Mouse (Mus musculus) liver, adult 2 months (tissue): ENCODE data around the gene Gstm3.

Source experiments
- CTCF ChIP-seq: fragments of 200-500 bp; IDR thresholded peaks from 2 replicates; pipeline ENCODE4 v1.5.1; 2011; ENCODE audit warnings: low read depth, low read length, control low read depth
- POLR2A ChIP-seq: fragments of 200-500 bp; IDR thresholded peaks from 2 replicates; pipeline ENCODE4 v1.6.1; 2011; ENCODE audit warnings: low read length, control low read depth; ENCODE audit not compliant: insufficient read depth; ENCODE audit errors: extremely low read depth

DNA sequence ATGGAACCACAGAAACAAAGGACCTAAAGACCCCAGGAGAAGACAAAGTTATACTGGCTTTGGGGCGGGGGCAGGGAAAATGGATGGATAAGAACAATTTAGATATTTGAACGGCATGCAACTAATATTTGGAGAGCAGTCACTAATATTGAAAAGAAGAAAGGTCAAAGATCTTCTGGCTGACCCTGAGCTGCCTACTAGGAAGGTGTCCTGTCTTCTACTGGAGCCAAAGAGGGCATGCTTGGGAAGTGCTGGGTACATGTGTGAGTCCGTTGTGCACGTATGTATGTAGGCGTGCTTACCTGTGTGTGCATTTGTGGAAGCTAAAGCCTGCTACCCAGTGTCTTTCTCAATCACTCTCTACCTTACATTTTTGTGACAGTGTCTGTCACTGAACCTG is 2.5 kb downstream of the Gstm3 start:
- TF ChIP-seq CTCF, result no peak
- no peak for TF ChIP-seq POLR2A
